Mouse (Mus musculus) stomach, embryonic 14.5 days (tissue): ENCODE results near the gene Smpd2. TPM values are rescaled to one million over a fixed set of nuclear protein-coding genes. Genes with fewer than 3 reads are reported as not detected.

ENCODE experiments used
- ATAC-seq: fragments of 200-750 bp; cut with Nextera tagmentation; 2 replicates; pipeline ENCODE4 v1.8.0; 2017; ENCODE audit warnings: low read depth, moderate TSS enrichment; ENCODE audit not compliant: insufficient number of reproducible peaks, insufficient read depth, low FRiP score
- H3K27ac ChIP-seq: fragments of 300-500 bp; sonication (generic); 2 replicates; pipeline ENCODE4 v1.5.1; 2014; ENCODE audit warnings: mild to moderate bottlenecking, low read length, moderate library complexity, mixed read lengths
- H3K27me3 ChIP-seq: fragments of 300-500 bp; sonication (generic); 2 replicates; pipeline ENCODE4 v1.6.1; 2014; ENCODE audit warnings: low read length, control low read depth, mixed read lengths; ENCODE audit not compliant: control insufficient read depth, insufficient read depth
- H3K36me3 ChIP-seq: fragments of 300-500 bp; sonication (generic); 2 replicates; pipeline ENCODE4 v1.6.1; 2014; ENCODE audit warnings: mild to moderate bottlenecking, control low read depth, low read length, moderate library complexity, mixed read lengths; ENCODE audit not compliant: control insufficient read depth, insufficient read depth
- H3K4me1 ChIP-seq: fragments of 300-500 bp; sonication (generic); 2 replicates; pipeline ENCODE4 v1.6.1; 2014; ENCODE audit warnings: low read length, control low read depth, mixed read lengths; ENCODE audit not compliant: control insufficient read depth, insufficient read depth
- H3K4me2 ChIP-seq: fragments of 300-500 bp; sonication (generic); replicated peaks from 2 replicates; pipeline ENCODE4 v1.6.1; 2014; ENCODE audit warnings: low read depth, low read length, control low read depth
- H3K4me3 ChIP-seq: fragments of 300-500 bp; sonication (generic); 2 replicates; pipeline ENCODE4 v1.5.1; 2014; ENCODE audit warnings: low read depth, low read length, control low read depth
- H3K9ac ChIP-seq: fragments of 300-500 bp; sonication (generic); replicated peaks from 2 replicates; pipeline ENCODE4 v1.6.1; 2014; ENCODE audit warnings: low read depth, mild to moderate bottlenecking, control low read depth, low read length, moderate library complexity, mixed read lengths
- H3K9me3 ChIP-seq: fragments of 300-500 bp; sonication (generic); 2 replicates; pipeline ENCODE4 v1.6.1; 2016; ENCODE audit warnings: low read depth, low read length, control low read depth; ENCODE audit not compliant: control insufficient read depth
- WGBS: fragments of 180-500 bp; shearing (Covaris S2); extraction: QIAGEN DNeasy Blood & Tissue Kit; methylation state at CpG from one replicate; pipeline ENCODE4 v1.1.7; 2014; 5-methylcytosine and 5-hydroxymethylcytosine counted together
- polyA plus RNA-seq: library from polyadenylated mRNA; unstranded; fragments of >200 nt; fragmentation: Nextera tagmentation; extraction: Ambion mirVana; gene quantifications from 2 replicates; pipeline ENCODE4 v1.2.1, GENCODE M21; 2014

Gene Smpd2
- polyA plus RNA-seq, 1 experiment from 2014 or later: 59.6 TPM

DNA sequence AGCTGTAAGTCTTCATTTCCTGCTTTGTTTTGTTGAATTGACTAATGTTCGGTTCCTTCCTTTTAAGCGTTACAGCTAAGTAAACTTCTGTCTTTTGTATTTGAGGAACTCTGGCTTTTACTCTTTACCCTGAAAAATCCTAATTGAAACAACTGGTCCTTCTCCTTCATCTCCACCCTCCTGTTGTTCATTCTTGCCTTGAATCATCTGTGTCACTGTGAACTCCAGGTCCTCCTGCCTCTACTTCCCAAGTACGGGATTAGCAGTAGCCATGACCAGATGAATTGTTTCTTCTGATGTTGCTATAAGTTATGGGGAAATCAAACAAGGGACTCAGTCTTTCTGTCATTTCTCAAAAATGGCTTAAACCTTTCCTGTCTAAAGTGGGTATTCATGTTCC is 33.2 kb upstream of the Smpd2 start:
- ATAC-seq: no peak

DNA sequence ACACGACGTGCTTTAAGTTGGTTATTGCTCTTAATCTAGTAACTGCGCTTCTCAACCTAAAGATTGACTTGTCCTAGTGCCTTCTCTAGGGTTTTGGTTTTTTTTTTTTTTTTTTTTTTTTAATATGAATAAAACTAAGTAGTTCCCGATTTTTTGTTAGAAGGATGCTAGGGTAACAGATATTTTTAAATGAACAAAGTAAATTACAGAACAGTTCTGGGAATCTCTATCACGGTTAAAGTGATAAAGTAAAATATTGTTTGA is 30.2 kb upstream of the Smpd2 start:
- no peak for ATAC-seq
- H3K4me2 ChIP-seq: peak overlapping the region; percentile 73
- WGBS: 3% methylated on average over 5 of the region's 5 CpGs
- no peaks in the 10 kb centered on the region for H3K9me3 ChIP-seq
- peak overlapping the region; percentile 96 for H3K9ac ChIP-seq
- peaks cover 7% of the 10 kb centered on the region; the same call in 1 of the 2 replicates for H3K36me3 ChIP-seq
- H3K27ac ChIP-seq: 0 out of 2 replicates have a peak overlapping the region, but pooled peaks have one; percentile 96
- peaks cover 27% of the 10 kb centered on the region for H3K4me1 ChIP-seq
- H3K27me3 ChIP-seq: no peaks in the 10 kb centered on the region
- H3K4me3 ChIP-seq: peak overlapping the region; percentile 97

More for the DNA sequence above, 33.2 kb upstream of the Smpd2 start:
- Histone ChIP-seq H3K27me3 (no peaks in the 10 kb centered on the region), H3K4me2 (no peak overlapping the region), H3K9ac (no peak overlapping the region), H3K4me3 (no peak overlapping the region), H3K9me3 (no peaks in the 10 kb centered on the region), H3K36me3 (peaks cover 12% of the 10 kb centered on the region; the same call in 1 of the 2 replicates), H3K27ac (no peak overlapping the region), H3K4me1 (peaks cover 24% of the 10 kb centered on the region)
- WGBS: 35% methylated on average over 3 of the region's 3 CpGs

DNA sequence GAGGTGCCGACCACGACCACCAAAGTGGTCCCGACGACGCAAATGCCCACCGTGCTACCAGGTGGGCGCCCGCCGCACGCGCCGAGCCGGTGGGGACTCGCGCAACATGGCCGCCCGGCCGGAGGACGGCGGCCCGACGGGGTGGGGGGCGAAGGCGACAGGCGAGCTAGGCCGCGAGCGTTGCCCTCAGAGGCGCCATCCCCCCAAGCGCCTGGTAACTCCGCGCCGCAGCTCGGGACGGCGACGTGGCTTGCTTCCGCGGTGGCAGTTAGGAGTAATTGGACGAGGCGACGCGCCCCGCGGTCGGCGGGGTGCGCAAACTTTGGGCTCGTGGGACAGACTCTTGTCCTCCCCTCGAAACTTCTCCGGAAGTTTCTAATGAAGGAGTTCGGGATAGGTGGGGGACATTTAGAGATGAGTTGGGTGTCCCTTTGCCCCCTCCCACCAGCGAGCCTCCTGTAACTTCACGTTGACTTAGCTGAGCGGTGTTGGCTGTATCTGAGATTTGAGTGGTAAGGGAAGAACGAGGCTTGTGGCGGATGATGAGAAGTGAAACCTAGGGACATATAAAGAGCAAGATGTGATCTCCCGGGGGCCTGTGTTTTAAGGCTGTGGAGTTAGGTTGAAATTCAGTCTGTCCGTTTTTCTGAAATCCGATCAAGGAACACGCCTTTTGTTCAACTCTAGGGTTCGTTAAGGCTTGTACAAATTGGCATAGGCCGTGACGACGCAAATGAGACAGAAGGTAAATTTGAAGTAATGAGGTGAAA is 29.7 kb upstream of the Smpd2 start:
- H3K4me1 ChIP-seq: peaks cover 27% of the 10 kb centered on the region
- H3K27ac ChIP-seq: peak overlapping the region; percentile 96
- H3K27me3 ChIP-seq: no peaks in the 10 kb centered on the region
- peak overlapping the region; percentile 96 for H3K9ac ChIP-seq
- H3K4me3 ChIP-seq: peak overlapping the region; percentile 97
- under 1% methylated on average over 64 of the region's 65 CpGs for WGBS
- no peaks in the 10 kb centered on the region for H3K9me3 ChIP-seq
- no peak; the same call in 1 of the 2 replicates for ATAC-seq
- peaks cover 4% of the 10 kb centered on the region; the same call in 1 of the 2 replicates for H3K36me3 ChIP-seq
- peak overlapping the region; percentile 73 for H3K4me2 ChIP-seq

DNA sequence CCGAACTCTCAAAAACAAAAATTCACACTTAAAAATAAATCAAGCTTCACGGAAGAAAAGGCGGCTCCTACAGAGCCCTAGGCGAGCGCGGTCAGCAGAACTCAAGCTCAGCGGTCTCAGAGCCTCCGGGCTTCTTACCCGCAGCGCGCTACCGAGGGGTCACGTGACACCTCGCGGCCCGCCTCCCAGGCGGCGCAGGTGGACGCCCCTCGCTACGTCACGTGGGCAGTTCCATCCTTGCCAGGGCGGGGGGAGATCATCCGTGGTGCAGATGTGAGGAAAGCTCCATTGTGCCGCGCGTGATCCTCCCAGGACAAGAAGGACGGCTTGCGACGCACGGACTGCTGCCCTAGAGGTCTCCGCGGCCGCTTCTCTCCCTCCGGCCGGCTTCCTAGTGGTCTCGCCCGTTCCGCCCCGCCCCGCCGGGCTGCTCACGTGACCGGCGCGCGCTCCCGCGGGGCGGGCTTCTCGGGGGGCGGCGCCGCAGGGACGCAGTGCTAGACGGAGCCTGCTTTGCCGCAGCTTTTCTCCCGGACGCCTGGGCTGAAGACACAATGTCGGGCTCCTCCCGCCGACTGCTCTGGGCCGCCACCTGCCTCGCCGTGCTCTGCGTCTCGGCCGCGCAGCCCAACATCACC is 28.9 kb upstream of the Smpd2 start, which contains the start of gene Cd164:
Cd164 (plus strand) TSS at position 434 of the 638 bp plus-strand sequence.
- H3K36me3 ChIP-seq: peaks cover 4% of the 10 kb centered on the region; the same call in 1 of the 2 replicates
- peak within 1 kb of the TSS; percentile 96 for H3K9ac ChIP-seq
- H3K4me2 ChIP-seq: peak within 1 kb of the TSS; percentile 73
- H3K9me3 ChIP-seq: no peaks in the 10 kb centered on the region
- peak; percentile 94 for ATAC-seq
- H3K27ac ChIP-seq: peak within 1 kb of the TSS; percentile 96
- WGBS: under 1% methylated on average over 67 of the region's 69 CpGs
- H3K4me3 ChIP-seq: peak within 1 kb of the TSS; percentile 97
- peaks cover 27% of the 10 kb centered on the region for H3K4me1 ChIP-seq
- no peaks in the 10 kb centered on the region for H3K27me3 ChIP-seq

DNA sequence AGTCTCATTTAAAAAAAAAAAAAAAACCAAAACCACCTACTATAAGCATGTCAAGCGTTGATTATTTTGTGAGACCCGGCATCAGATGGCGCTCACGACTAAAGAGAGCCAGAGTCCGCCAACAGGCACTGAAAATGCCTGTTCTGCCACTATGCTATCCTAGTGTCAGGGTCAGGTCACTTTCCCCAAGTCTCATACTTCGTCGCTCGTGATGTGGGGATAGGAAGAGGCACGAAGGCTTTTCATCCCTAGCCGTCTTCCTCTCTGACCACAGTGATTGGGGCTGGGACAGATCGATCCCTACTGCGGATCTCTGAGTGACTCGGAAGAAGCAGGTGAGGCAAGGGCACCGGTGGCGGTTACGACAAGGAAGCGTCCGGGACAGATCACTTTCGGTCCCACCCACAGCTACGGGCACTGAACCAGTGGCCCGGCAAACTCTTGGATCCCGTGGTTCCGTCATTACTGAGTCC is 28.4 kb upstream of the Smpd2 start:
- under 1% methylated on average over 23 of the region's 23 CpGs for WGBS
- Histone ChIP-seq H3K36me3 (peaks cover under 1% of the 10 kb centered on the region; the same call in 1 of the 2 replicates), H3K27me3 (no peaks in the 10 kb centered on the region), H3K9me3 (no peaks in the 10 kb centered on the region), H3K9ac (peak overlapping the region; percentile 96), H3K27ac (peak overlapping the region; percentile 96), H3K4me3 (peak overlapping the region; percentile 97), H3K4me1 (peaks cover 27% of the 10 kb centered on the region), H3K4me2 (peak overlapping the region; percentile 73)
- peak; percentile 66 for ATAC-seq

DNA sequence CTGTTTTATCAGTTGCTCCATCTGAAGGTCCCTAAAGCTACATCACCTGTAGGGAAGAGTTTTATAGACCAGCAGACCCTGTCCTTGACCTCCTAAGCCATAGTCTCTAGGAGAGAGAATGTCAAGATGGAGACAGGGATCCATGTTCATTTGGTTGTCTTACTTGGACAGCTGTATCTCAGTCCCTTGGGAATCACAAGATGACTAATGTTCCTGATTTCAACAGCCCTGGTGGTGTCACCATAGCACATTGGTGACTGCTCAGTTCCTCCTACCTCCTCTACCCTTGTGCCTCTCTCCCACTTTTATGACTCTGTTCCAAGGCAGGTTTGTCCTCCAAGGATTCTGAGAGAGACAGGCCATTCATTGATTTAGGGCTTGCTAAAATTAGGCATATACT is 24.8 kb upstream of the Smpd2 start:
- no peaks in the 10 kb centered on the region for H3K27me3 ChIP-seq
- H3K4me1 ChIP-seq: 0 out of 2 replicates have a peak, but pooled peaks cover 3% of the 10 kb centered on the region
- H3K9ac ChIP-seq: no peak overlapping the region
- H3K9me3 ChIP-seq: no peaks in the 10 kb centered on the region
- H3K4me2 ChIP-seq: no peak overlapping the region
- no peak overlapping the region for H3K27ac ChIP-seq
- no peaks in the 10 kb centered on the region for H3K36me3 ChIP-seq
- H3K4me3 ChIP-seq: no peak overlapping the region
- ATAC-seq: no peak

DNA sequence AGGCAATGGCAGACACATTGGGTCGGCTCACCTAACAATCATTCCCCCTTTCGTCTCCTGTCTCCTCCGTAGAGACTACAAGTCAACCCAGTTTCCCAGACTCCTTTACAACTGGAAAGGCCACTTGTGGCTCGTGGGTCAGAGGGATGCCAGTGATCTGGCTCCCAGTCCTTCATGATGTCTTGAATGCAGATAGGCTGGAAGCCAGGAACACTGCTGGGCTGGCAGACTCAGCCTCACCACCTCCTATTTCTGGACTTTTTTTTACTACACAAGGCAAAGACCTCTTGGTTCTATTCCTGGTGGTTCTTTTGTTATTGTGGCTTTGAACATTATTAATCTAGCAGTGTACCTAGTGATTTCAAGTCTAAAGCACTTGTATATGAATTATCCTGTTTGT is 24.1 kb upstream of the Smpd2 start:
- WGBS: 74% methylated on average over 4 of the region's 4 CpGs

DNA sequence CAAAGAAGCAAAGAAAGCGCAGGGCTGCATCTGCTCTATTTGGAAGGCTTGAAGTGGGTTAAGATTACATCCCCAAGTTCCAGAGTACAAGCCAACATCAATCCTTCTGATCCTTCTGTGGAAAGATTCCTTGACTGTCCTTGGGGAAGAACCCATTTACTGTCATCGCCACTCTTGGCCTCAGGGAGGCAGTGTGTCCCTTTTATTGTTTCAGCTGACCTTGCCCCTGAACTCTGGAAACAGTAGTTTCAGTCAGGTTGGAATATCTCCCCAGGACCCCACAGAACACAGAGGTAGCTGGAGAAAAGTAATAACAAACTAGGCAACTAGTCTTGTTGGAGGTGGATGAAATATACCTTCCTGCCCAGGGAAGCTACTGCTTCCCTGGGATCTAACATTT is 19.0 kb upstream of the Smpd2 start:
- Histone ChIP-seq H3K27ac (no peak overlapping the region), H3K4me3 (no peak overlapping the region), H3K9me3 (no peaks in the 10 kb centered on the region), H3K27me3 (no peaks in the 10 kb centered on the region), H3K4me1 (no peaks in the 10 kb centered on the region), H3K36me3 (no peaks in the 10 kb centered on the region), H3K9ac (no peak overlapping the region), H3K4me2 (no peak overlapping the region)
- ATAC-seq: no peak
- 37% methylated on average over 2 of the region's 2 CpGs for WGBS

More for the DNA sequence above, 24.1 kb upstream of the Smpd2 start:
- Histone ChIP-seq H3K27ac (no peak overlapping the region), H3K4me2 (no peak overlapping the region), H3K9me3 (no peaks in the 10 kb centered on the region), H3K4me1 (0 out of 2 replicates have a peak, but pooled peaks cover 3% of the 10 kb centered on the region), H3K27me3 (no peaks in the 10 kb centered on the region), H3K9ac (no peak overlapping the region), H3K36me3 (no peaks in the 10 kb centered on the region), H3K4me3 (no peak overlapping the region)
- ATAC-seq: no peak
